Mouse (Mus musculus): ENCODE results near the gene Agfg1. TPM values are rescaled to one million over a fixed set of nuclear protein-coding genes. Genes with fewer than 3 reads are reported as not detected.
A peak's percentile ranks its signal among the peaks of the same experiment; 100 is the strongest.

Agfg1 gene
- polyA plus RNA-seq, 1 experiment, result 24.7 TPM

DNA sequence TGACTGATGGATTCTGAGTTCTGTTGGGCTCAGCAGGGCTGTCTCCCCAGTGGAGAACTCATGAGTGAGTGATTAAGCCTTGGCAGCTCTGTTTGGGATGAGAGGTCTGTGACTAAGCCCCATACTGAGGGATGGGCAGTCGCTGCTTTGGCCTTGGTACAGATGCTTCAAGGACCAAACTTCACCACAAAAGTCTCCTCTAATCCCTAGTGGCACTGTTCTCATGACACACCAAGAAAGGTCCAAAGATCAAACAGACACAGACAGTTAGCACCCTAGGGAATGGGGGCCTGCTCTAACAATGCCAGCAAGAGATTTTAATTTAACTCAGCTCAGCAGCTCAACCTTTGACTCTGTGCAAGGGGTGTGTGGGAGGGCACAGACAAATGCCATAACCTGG, 27.5 kb upstream of the Agfg1 start:
- no peak overlapping the region for H3K4me3 ChIP-seq (ENCODE audit: insufficient read depth, low read depth, low read length)
- H3K4me1 ChIP-seq (ENCODE audit: control insufficient read depth, insufficient read depth, insufficient read length, low read length), result no peaks in the 10 kb centered on the region
- H3K27ac ChIP-seq (replicated peaks; ENCODE audit: low read depth, low read length), result no peak overlapping the region

DNA sequence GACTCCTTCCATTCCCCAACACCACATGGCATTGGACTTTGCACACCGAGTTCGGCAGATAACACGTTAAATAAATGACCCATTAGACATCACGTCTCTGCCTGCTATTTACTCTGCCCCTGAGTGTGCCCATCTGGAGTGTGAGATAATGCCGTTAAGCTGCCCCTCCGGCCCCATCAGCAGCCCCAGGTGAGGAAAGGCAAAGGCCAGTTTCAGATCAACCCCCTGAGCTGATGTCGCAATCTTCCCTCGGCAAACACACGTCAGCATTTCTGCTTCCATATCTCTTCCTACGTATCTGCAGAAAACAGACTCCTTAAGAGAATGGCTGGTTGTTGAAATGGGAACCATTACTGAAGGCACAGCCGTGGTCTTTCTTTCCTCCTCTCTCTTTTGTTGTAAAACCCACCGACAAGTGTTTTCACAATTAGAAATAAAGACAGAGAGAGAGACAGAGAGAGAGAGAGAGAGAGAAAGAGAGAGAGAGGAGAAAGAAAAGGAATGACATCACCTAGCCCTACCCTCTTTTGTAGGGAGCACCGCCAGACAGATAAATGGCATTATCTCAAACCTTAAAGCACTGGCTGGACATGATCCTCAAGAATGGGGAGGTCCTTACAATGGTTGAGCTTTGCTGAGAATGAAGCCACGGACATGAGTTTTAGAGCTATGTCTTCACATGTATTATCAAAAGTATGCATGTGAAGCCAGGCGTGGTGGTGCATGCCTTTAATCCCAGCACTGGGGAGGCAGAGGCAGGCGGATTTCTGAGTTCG, 23.2 kb upstream of the Agfg1 start:
- H3K4me3 ChIP-seq (ENCODE audit: insufficient read depth, low read depth, low read length), result no peak overlapping the region
- peaks cover 3% of the 10 kb centered on the region for H3K4me1 ChIP-seq (ENCODE audit: control insufficient read depth, insufficient read depth, insufficient read length, low read length)
- H3K27ac ChIP-seq (replicated peaks; ENCODE audit: low read depth, low read length), result no peak overlapping the region

DNA sequence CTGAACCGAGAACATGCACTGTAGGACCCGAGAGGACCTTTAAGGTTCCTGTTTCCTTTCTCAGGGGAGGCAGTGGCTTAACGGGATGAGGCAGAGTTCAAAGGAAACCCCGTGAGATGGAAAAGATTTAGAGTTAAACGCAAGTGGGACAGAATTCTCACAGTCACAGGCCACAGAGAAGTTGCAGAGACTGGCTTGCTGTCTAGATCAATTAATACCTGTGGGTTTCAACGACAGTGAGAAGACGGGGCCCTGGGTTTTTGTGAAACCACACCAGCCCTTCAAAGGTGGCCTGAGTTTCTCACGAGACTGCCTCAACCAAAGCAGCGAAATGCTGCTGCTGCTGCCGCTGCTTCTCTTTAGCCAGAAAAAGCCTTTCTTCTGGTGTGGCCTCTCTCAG, 19.9 kb upstream of the Agfg1 start:
- no peak overlapping the region for H3K4me3 ChIP-seq (ENCODE audit: insufficient read depth, low read depth, low read length)

DNA sequence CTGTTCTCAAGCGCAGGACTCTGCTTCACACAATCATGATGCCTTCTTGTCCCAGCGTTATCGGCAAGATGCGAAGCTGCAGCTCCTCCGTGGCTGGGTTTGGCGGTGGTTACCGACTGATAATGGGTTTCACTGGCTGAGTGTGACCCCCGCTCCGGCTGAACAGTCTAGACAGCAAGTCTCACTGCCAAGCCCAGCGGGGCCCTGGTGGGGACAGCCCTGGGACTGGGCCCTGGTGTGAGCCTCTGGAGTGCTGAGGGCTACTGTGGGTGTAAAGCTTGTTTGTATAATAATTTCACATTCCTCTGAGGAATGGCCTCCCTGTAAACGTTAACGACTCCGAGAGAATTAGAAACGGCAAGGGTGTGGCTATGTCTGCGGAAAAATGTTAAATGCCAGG, 19.1 kb upstream of the Agfg1 start:
- H3K4me3 ChIP-seq (ENCODE audit: insufficient read depth, low read depth, low read length), result peak overlapping the region; percentile 52
- H3K27ac ChIP-seq (replicated peaks; ENCODE audit: low read depth, low read length), result peak overlapping the region; percentile 76

More for the DNA sequence above, 19.9 kb upstream of the Agfg1 start:
- Histone ChIP-seq H3K27ac (replicated peaks; ENCODE audit: low read depth, low read length) (peak overlapping the region; percentile 65; the same call in 1 of the 2 replicates), H3K4me1 (ENCODE audit: control insufficient read depth, insufficient read depth, insufficient read length, low read length) (peaks cover 3% of the 10 kb centered on the region)

DNA sequence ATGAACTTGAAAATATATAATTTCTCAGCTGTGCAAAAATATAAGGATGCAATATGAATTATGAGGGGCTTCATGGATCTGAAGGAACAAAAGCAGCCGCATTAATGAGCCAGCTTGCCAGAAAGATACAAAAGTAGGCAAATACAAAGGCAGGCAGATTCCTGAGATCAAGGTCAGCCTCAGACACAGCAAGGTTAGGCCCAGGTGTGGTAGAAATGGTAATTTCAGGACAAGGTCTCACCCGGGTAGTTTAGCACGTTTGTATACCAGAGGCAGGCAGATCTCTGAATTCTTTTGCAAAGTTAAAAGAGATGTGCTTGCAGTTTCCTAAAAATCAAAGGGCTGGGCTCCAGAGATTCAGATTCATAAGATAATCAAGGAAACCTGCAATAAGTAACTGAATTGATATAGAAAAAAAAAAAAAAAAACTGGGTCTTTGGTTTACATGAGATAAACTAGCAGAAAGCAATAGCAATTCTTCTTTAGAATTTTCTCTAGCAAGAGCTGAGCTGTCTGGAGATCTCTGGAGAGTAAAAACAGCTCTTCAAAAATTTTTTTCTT, 18.6 kb upstream of the Agfg1 start:
- peak overlapping the region; percentile 52; the same call in 1 of the 2 replicates for H3K4me3 ChIP-seq (ENCODE audit: insufficient read depth, low read depth, low read length)
- H3K27ac ChIP-seq (replicated peaks; ENCODE audit: low read depth, low read length), result peak overlapping the region; percentile 76; the same call in 1 of the 2 replicates
- H3K4me1 ChIP-seq (ENCODE audit: control insufficient read depth, insufficient read depth, insufficient read length, low read length), result peaks cover 3% of the 10 kb centered on the region

More for the DNA sequence above, 19.1 kb upstream of the Agfg1 start:
- peaks cover 3% of the 10 kb centered on the region for H3K4me1 ChIP-seq (ENCODE audit: control insufficient read depth, insufficient read depth, insufficient read length, low read length)

DNA sequence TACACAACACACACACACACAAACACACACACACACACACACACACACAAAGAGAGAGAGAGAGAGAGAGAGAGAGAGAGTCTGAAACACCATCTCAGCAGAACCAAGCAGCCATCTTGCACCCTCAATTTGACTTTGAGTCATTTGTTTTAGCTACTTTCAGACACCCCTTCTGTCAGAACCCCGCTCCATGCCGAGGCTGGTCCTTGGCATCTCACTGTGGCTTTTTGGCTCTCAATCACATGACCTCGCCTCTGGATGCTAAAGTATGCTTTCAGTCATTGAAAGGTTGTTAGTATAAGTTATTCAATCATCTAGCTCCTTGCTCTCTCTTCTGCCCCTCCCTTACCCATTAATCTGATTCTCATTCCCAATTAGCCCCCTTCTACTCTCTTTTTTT, 17.4 kb upstream of the Agfg1 start:
- no peak overlapping the region for H3K4me3 ChIP-seq (ENCODE audit: insufficient read depth, low read depth, low read length)
- H3K27ac ChIP-seq (replicated peaks; ENCODE audit: low read depth, low read length), result no peak overlapping the region
- peaks cover 3% of the 10 kb centered on the region for H3K4me1 ChIP-seq (ENCODE audit: control insufficient read depth, insufficient read depth, insufficient read length, low read length)

DNA sequence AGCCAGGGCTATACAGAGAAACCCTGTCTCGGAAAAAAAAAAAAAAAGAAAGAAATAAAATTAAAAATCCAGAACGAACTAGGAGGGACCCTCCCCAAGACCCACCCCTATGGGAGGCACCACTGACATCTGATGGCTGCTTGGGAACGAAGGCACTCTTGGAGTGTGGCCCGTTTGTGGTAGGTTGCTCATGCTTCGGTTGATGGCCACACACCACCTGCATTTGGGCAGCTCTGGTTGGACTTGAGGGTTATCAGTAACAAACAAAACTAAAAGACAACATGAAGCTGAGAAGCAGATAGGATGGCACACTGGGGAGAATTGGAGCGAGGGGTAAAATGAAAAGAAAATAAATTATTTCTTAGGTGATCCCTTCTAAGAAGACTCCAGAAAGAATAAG, 15.1 kb upstream of the Agfg1 start:
- H3K27ac ChIP-seq (replicated peaks; ENCODE audit: low read depth, low read length), result no peak overlapping the region
- peaks cover 1% of the 10 kb centered on the region for H3K4me1 ChIP-seq (ENCODE audit: control insufficient read depth, insufficient read depth, insufficient read length, low read length)
- no peak overlapping the region for H3K4me3 ChIP-seq (ENCODE audit: insufficient read depth, low read depth, low read length)

DNA sequence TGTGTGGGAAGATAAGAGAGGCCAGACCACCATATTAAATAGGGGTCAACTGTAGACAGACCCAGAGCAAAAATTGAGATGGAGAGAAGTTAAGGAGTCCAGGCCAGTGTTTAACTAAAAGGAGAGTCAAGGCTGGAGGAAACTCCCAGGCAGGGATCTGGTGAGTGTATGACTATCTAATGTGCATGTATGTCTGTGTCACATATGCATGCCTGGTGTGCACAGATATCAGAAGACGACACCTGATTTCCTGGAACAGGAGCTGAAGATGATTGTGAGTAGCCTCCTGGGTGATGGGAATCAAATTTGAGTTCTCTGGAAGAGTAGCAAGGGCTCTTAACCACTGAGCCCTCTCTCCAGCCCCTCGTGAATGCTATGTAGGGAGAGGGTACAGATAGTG, 14.0 kb upstream of the Agfg1 start:
- Histone ChIP-seq H3K4me1 (ENCODE audit: control insufficient read depth, insufficient read depth, insufficient read length, low read length) (no peaks in the 10 kb centered on the region), H3K4me3 (ENCODE audit: insufficient read depth, low read depth, low read length) (no peak overlapping the region), H3K27ac (replicated peaks; ENCODE audit: low read depth, low read length) (no peak overlapping the region)

DNA sequence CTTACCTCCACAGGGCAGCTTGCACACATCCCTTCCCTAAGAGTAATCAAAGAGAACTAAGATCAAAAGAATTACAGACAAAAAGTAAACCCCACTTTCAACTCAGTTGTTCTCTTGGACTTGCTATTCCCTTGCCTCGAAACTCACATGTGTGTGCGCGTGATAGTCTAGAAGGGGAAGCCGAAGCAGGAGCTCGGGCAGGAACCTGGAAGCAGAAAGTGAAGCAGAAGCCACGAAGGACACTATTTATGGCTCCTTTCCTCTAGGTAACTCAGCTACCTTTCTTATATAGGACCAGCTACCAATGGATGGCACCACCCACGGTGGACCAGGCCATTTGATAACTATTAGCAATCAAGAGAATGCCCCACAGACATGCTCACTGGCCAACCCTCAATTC, 13.5 kb upstream of the Agfg1 start:
- no peak overlapping the region for H3K4me3 ChIP-seq (ENCODE audit: insufficient read depth, low read depth, low read length)
- no peaks in the 10 kb centered on the region for H3K4me1 ChIP-seq (ENCODE audit: control insufficient read depth, insufficient read depth, insufficient read length, low read length)

DNA sequence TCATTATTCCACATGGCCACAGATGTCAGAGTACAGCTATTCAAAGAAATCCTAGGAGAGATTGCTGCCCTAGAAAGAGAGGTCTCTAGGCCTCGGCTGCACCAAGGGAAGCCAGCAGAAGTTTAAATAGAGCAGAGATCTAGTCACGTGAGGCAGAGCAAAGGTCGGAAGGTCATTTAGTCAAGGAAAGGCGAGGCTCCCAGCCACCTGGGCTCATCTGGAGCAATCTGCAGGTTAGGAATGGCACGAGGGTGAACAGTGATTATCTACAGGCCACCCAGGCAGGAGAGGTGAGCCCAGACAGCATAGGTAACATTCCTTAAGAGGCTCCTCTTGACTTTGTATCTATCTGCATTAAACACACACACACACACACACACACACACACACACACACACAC, 12.4 kb upstream of the Agfg1 start:
- no peaks in the 10 kb centered on the region for H3K4me1 ChIP-seq (ENCODE audit: control insufficient read depth, insufficient read depth, insufficient read length, low read length)
- no peak overlapping the region for H3K27ac ChIP-seq (replicated peaks; ENCODE audit: low read depth, low read length)
- H3K4me3 ChIP-seq (ENCODE audit: insufficient read depth, low read depth, low read length), result no peak overlapping the region

More for the DNA sequence above, 13.5 kb upstream of the Agfg1 start:
- H3K27ac ChIP-seq (replicated peaks; ENCODE audit: low read depth, low read length), result no peak overlapping the region

DNA sequence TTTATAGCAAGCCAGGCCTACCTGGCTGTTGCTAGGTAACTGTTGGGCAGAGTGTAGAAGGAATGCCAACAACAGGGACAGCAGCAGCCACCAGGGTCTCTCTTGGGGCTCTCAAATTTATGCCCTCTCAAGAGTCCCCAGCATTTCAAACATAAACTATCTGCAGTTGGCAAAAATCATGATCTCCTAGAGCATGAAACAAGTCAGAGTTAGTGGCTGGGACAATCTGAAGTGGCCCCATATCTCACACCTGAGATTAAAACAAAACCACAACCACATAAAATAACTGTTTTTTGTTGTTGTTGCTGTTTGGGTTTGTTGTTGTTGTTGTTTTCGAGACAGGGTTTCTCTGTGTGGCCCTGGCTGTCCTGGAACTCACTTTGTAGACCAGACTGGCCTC, 8.5 kb upstream of the Agfg1 start:
- peaks cover 3% of the 10 kb centered on the region; the same call in 1 of the 2 replicates for H3K4me1 ChIP-seq (ENCODE audit: control insufficient read depth, insufficient read depth, insufficient read length, low read length)
- no peak overlapping the region for H3K4me3 ChIP-seq (ENCODE audit: insufficient read depth, low read depth, low read length)
- H3K27ac ChIP-seq (replicated peaks; ENCODE audit: low read depth, low read length), result no peak overlapping the region

DNA sequence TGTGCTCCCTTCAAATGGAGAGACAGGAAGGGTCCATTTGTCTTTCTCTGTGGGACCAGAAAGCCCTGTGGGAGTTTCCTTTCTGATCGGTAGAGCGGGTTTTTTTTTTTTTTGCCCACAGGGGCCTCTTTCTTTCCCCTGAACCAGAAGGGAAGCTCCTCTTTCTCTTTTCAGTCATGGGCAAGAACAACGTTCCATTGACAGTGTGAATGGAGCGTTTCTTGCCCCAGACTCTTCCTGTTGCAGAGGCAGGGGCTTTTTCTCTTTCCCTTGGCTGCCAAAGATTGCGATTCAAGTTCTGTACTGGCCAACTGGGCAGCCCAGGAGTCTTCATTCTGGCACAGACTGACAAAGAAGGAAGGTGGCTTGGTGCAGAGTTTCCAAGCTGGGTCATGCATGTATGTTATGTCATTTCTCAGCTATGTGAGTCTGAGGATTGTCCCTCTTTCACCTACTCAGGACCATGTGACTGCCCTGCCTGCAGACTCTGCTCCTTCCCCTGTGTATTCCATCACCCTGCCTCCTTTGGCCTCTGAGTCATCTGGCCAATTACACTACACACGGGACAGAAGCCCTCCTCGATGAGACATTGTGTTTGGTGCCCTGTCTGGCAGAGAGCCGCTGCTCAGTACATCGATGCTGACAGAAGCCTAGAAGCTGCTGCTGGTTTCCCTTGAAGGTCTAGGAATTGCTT, 7.6 kb upstream of the Agfg1 start:
- Histone ChIP-seq H3K4me1 (ENCODE audit: control insufficient read depth, insufficient read depth, insufficient read length, low read length) (peaks cover 3% of the 10 kb centered on the region; the same call in 1 of the 2 replicates), H3K4me3 (ENCODE audit: insufficient read depth, low read depth, low read length) (no peak overlapping the region), H3K27ac (replicated peaks; ENCODE audit: low read depth, low read length) (peak overlapping the region; percentile 46)

DNA sequence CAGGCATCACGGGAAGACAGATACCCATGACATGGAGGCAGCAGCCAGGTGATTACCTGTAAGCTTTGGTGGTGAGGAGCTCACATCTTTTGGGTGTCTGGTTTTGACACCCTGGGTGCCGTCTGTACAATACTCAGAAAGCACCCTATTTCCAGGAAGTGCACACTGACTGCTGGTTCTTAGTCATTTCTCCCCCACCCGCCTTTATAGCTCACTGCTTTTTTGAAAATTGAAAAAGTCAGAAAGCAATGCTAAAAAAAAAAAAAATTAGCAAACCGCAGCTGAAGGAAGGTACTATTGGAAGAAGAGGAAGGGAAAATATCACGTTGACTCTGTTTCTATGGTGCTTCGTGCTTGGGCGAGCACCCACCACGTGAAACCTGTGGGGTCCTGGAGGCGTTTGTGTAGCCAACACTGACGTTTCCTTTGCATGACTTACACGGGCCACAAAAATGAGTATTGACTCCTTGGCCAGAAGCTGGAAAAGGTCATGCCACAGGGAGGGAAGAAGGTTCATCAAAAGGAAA, 6.7 kb upstream of the Agfg1 start:
- Histone ChIP-seq H3K4me3 (ENCODE audit: insufficient read depth, low read depth, low read length) (no peak overlapping the region), H3K4me1 (ENCODE audit: control insufficient read depth, insufficient read depth, insufficient read length, low read length) (peaks cover 3% of the 10 kb centered on the region; the same call in 1 of the 2 replicates), H3K27ac (replicated peaks; ENCODE audit: low read depth, low read length) (peak overlapping the region; percentile 37; the same call in 1 of the 2 replicates)

DNA sequence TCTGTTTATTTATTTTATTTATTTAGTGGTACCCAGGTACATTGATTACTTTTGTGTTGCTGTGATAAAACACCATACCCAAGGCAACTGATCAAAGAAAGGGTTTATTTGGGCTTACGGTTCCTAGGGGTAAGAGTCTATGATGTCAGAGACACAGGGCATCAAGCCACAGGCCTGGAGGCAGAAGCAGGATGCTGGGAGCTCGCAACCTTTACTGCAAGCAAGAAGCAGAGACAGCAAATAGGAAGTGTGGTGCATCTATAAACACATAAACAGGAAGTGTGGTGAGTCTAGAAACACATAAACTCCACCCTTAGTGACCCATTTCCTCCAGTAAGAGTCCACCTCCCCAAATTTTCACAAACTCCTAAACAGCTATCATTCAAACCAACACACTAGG, 5.8 kb upstream of the Agfg1 start:
- Histone ChIP-seq H3K27ac (replicated peaks; ENCODE audit: low read depth, low read length) (no peak overlapping the region), H3K4me1 (ENCODE audit: control insufficient read depth, insufficient read depth, insufficient read length, low read length) (peaks cover 3% of the 10 kb centered on the region; the same call in 1 of the 2 replicates), H3K4me3 (ENCODE audit: insufficient read depth, low read depth, low read length) (no peak overlapping the region)

DNA sequence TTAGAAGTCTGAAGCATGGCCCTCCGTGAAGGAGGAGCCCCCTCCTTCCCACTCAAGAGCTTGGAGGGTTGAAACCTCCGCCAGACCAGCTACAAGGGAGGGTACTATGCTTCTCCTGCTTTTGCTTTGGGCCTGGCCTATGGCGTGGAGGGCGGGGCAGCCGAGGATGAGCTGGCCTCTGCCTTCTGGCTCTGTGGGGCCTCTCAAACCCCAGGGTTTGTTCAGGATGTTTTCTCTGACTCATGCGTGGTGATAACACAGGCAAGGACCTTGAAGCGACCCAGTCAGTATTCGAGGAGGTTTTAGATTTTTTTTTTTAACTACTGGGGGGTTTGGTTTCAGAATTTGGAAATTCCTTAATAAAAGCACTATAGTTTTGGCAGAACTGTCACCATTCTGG, 4.7 kb upstream of the Agfg1 start:
- Histone ChIP-seq H3K27ac (replicated peaks; ENCODE audit: low read depth, low read length) (no peak overlapping the region), H3K4me3 (ENCODE audit: insufficient read depth, low read depth, low read length) (no peak overlapping the region), H3K4me1 (ENCODE audit: control insufficient read depth, insufficient read depth, insufficient read length, low read length) (peaks cover 5% of the 10 kb centered on the region; the same call in 1 of the 2 replicates)
